17 mouse cellular contexts compared by ENCODE assay signal in genomic region chr11:78515549-78516325, GRCm38 (mm10). TPM values are rescaled to one million over a fixed set of nuclear protein-coding genes. Genes with fewer than 3 reads are reported as not detected.
DNase-seq lines count a peak whose midpoint lies in the region; ATAC-seq and TF ChIP-seq lines count a peak whose summit lies in the region.
"Had no signal": no experiment of that assay in that cellular context is flagged by ENCODE, and none has a peak within 500 bp of the region (broad histone marks: within the 10 kb centered on the region; RNA-seq: fewer than 3 reads in every experiment).

No protein-coding gene starts in this region.

- peaks cover 64% of the 10 kb centered on the region for H3K36me3 ChIP-seq in heart, postnatal 0 days (replicated peaks; ENCODE audit: control insufficient read depth, insufficient read depth, low read length)
- H3K36me3 ChIP-seq in heart, embryonic 12.5 days: peaks cover 66% of the 10 kb centered on the region
- H3K36me3 ChIP-seq in lung, postnatal 0 days (ENCODE audit: insufficient read depth, low read length): peaks cover 23% of the 10 kb centered on the region
- H3K36me3 ChIP-seq in splenic B cell, adult 2 months (ENCODE audit: control insufficient read depth, insufficient read depth, low read length, poor library complexity, severe bottlenecking): no peaks in the 10 kb centered on the region; the same call in 1 of the 2 replicates
- peaks cover 58% of the 10 kb centered on the region for H3K36me3 ChIP-seq in kidney, embryonic 16.5 days (ENCODE audit: insufficient read depth, low read length)

- no peak for TF ChIP-seq EP300 in heart, postnatal 0 days (IDR thresholded peaks at IDR 0.05; ENCODE audit: low read depth)
- TF ChIP-seq EP300 in lung, postnatal 0 days (IDR thresholded peaks at IDR 0.05): no peak

- 62% methylated on average over 2 of the region's 2 CpGs for WGBS in heart, postnatal 0 days
- 71% methylated on average over 2 of the region's 2 CpGs for WGBS in heart, embryonic 12.5 days
- 63% methylated on average over 2 of the region's 2 CpGs for WGBS in lung, postnatal 0 days
- WGBS in kidney, embryonic 16.5 days: 75% methylated on average over 2 of the region's 2 CpGs

- no peak for ATAC-seq in heart, postnatal 0 days (ENCODE audit: insufficient read depth, low read depth)
- no peak for ATAC-seq in heart, embryonic 12.5 days (ENCODE audit: insufficient number of reproducible peaks, low FRiP score)
- no peak for ATAC-seq in lung, postnatal 0 days
- ATAC-seq in Patski: no peak
- ATAC-seq in kidney, embryonic 16.5 days (ENCODE audit: low FRiP score, low TSS enrichment): no peak

- H3K4me1 ChIP-seq in heart, postnatal 0 days (ENCODE audit: control insufficient read depth, insufficient read depth): peaks cover 15% of the 10 kb centered on the region
- peaks cover 14% of the 10 kb centered on the region for H3K4me1 ChIP-seq in heart, embryonic 12.5 days (replicated peaks)
- peaks cover 3% of the 10 kb centered on the region; the same call in 1 of the 2 replicates for H3K4me1 ChIP-seq in lung, postnatal 0 days (ENCODE audit: insufficient read depth, low read depth, low read length)
- peaks cover 18% of the 10 kb centered on the region for H3K4me1 ChIP-seq in kidney, embryonic 16.5 days (ENCODE audit: insufficient read depth, low read length)

- peak; percentile 27 for TF ChIP-seq CTCF in heart, postnatal 0 days (IDR thresholded peaks at IDR 0.05; ENCODE audit: low read depth)
- peak; percentile 56 for TF ChIP-seq CTCF in lung, postnatal 0 days (IDR thresholded peaks at IDR 0.05)
- peak; percentile 60 for TF ChIP-seq CTCF in Patski (IDR thresholded peaks at IDR 0.05)

- POLR2A ChIA-PET in Patski (lab: Charles Lee): no interaction called here

- no peaks in the 10 kb centered on the region for H3K9me3 ChIP-seq in heart, postnatal 0 days (replicated peaks; ENCODE audit: control insufficient read depth, low read length)
- no peaks in the 10 kb centered on the region for H3K9me3 ChIP-seq in heart, embryonic 12.5 days (replicated peaks)
- no peaks in the 10 kb centered on the region for H3K9me3 ChIP-seq in lung, postnatal 0 days (ENCODE audit: low read length)
- no peaks in the 10 kb centered on the region for H3K9me3 ChIP-seq in kidney, embryonic 16.5 days (ENCODE audit: low read length)
- H3K9me3 ChIP-seq: embryonic facial prominence, embryonic 15.5 days; kidney, embryonic 15.5 days; lung, embryonic 15.5 days; midbrain, embryonic 12.5 days had no signal

- no peaks in the 10 kb centered on the region for H3K27me3 ChIP-seq in heart, postnatal 0 days (ENCODE audit: control insufficient read depth, insufficient read depth, low read length)
- no peaks in the 10 kb centered on the region for H3K27me3 ChIP-seq in heart, embryonic 12.5 days (replicated peaks)
- H3K27me3 ChIP-seq in lung, postnatal 0 days (replicated peaks; ENCODE audit: insufficient read depth, low read length): no peaks in the 10 kb centered on the region
- H3K27me3 ChIP-seq in Patski: no peaks in the 10 kb centered on the region
- no peaks in the 10 kb centered on the region for H3K27me3 ChIP-seq in splenic B cell, adult 2 months (ENCODE audit: control insufficient read depth, insufficient read depth, low read length, poor library complexity, severe bottlenecking)
- no peaks in the 10 kb centered on the region for H3K27me3 ChIP-seq in kidney, embryonic 16.5 days (ENCODE audit: insufficient read depth, low read length)
- H3K27me3 ChIP-seq: embryonic facial prominence, embryonic 15.5 days; kidney, embryonic 15.5 days; lung, embryonic 15.5 days; midbrain, embryonic 12.5 days had no signal

- no peak for DNase-seq in heart, postnatal 0 days (ENCODE audit: low spot score)
- no peak for DNase-seq in lung, postnatal 0 days (ENCODE audit: low spot score)
- DNase-seq in lung, postnatal 10 days: no peak
- DNase-seq in Patski (ENCODE audit: low read depth, low spot score): no peak
- peak; percentile 39 for DNase-seq in splenic B cell, adult 2 months (ENCODE audit: low read depth, low spot score)
- no peak for DNase-seq in thymus, postnatal 0 days (ENCODE audit: low spot score)
- DNase-seq: right cerebral cortex, postnatal 25 days had no signal

- H3K4me3 ChIP-seq in heart, postnatal 0 days (ENCODE audit: low read depth, low read length): no peak overlapping the region
- H3K4me3 ChIP-seq in heart, embryonic 12.5 days: no peak overlapping the region
- H3K4me3 ChIP-seq in lung, postnatal 0 days (ENCODE audit: low read depth, low read length): no peak overlapping the region
- H3K4me3 ChIP-seq in kidney, embryonic 16.5 days (ENCODE audit: low read length): no peak overlapping the region
- H3K4me3 ChIP-seq: embryonic facial prominence, embryonic 15.5 days; kidney, embryonic 15.5 days; lung, embryonic 15.5 days; midbrain, embryonic 12.5 days had no signal

- CTCF ChIA-PET in Patski (lab: Charles Lee): interaction anchor here (0.7 kb wide), 1 partner anchor 10 kb away, joined by 3 read pairs; no protein-coding TSS in a partner anchor

- in situ Hi-C loops in Patski (cut with MboI; ENCODE audit: low pct_unique_long_range_greater_than_20kb): no loop called here

- H3K4me2 ChIP-seq in heart, postnatal 0 days (ENCODE audit: low read depth, low read length): no peak overlapping the region
- H3K4me2 ChIP-seq in heart, embryonic 12.5 days: no peak overlapping the region
- no peak overlapping the region for H3K4me2 ChIP-seq in lung, postnatal 0 days (replicated peaks; ENCODE audit: low read depth, low read length)
- H3K4me2 ChIP-seq in kidney, embryonic 16.5 days (replicated peaks; ENCODE audit: low read depth, low read length): no peak overlapping the region
- H3K4me2 ChIP-seq: embryonic facial prominence, embryonic 15.5 days; kidney, embryonic 15.5 days; lung, embryonic 15.5 days; midbrain, embryonic 12.5 days had no signal

- H3K27ac ChIP-seq in heart, postnatal 0 days (ENCODE audit: low read depth): no peak overlapping the region
- H3K27ac ChIP-seq in heart, embryonic 12.5 days (ENCODE audit: poor library complexity, severe bottlenecking): no peak overlapping the region
- no peak overlapping the region for H3K27ac ChIP-seq in lung, postnatal 0 days (ENCODE audit: low read length)
- H3K27ac ChIP-seq in kidney, embryonic 16.5 days (ENCODE audit: low read length): no peak overlapping the region
- H3K27ac ChIP-seq: embryonic facial prominence, embryonic 15.5 days; kidney, embryonic 15.5 days; lung, embryonic 15.5 days; midbrain, embryonic 12.5 days had no signal

- no peak overlapping the region for H3K9ac ChIP-seq in heart, postnatal 0 days (replicated peaks; ENCODE audit: low read depth, low read length)
- H3K9ac ChIP-seq in heart, embryonic 12.5 days: no peak overlapping the region
- no peak overlapping the region for H3K9ac ChIP-seq in lung, postnatal 0 days (replicated peaks; ENCODE audit: low read depth)
- H3K9ac ChIP-seq in kidney, embryonic 16.5 days (replicated peaks; ENCODE audit: low read length): no peak overlapping the region
- H3K9ac ChIP-seq: embryonic facial prominence, embryonic 15.5 days; kidney, embryonic 15.5 days; lung, embryonic 15.5 days; midbrain, embryonic 12.5 days had no signal

RNA-seq across cellular contexts. Expression of gene Poldip2, which starts 3.7 kb away (rescaled TPM):
- total RNA-seq in heart, postnatal 0 days (2014; rRNA removed; ENCODE audit: low replicate concordance): 225 and 247 TPM in 2 replicates
- polyA plus RNA-seq in heart, postnatal 0 days (2015; fragmentation: Nextera tagmentation; extraction: Ambion mirVana): 209 and 214 TPM in 2 replicates
- polyA plus RNA-seq in heart, embryonic 12.5 days (2016; fragmentation: Nextera tagmentation; extraction: Ambion mirVana): 146 TPM in 2 replicates
- 105 and 111 TPM in 2 replicates for polyA plus RNA-seq in lung, postnatal 0 days (2015; fragmentation: Nextera tagmentation; extraction: Ambion mirVana)
- 148 TPM for polyA plus RNA-seq in Patski (2021)
- 188 and 192 TPM in 2 replicates for polyA plus RNA-seq in kidney, embryonic 16.5 days (2015; fragmentation: Nextera tagmentation; extraction: Ambion mirVana)
- 90.1 and 95.8 TPM in 2 replicates for polyA plus RNA-seq in thymus, postnatal 0 days (2015; fragmentation: Nextera tagmentation; extraction: Ambion mirVana)

RNA-seq across cellular contexts. Expression of gene Tmem199, which starts 3.8 kb away (rescaled TPM):
- 13.1 and 29.9 TPM in 2 replicates for total RNA-seq in heart, postnatal 0 days (2014; rRNA removed; ENCODE audit: low replicate concordance)
- polyA plus RNA-seq in heart, postnatal 0 days (2015; fragmentation: Nextera tagmentation; extraction: Ambion mirVana): 35.0 and 36.4 TPM in 2 replicates
- polyA plus RNA-seq in heart, embryonic 12.5 days (2016; fragmentation: Nextera tagmentation; extraction: Ambion mirVana): 49.6 and 49.9 TPM in 2 replicates
- polyA plus RNA-seq in lung, postnatal 0 days (2015; fragmentation: Nextera tagmentation; extraction: Ambion mirVana): 32.3 and 32.4 TPM in 2 replicates
- polyA plus RNA-seq in Patski (2021): 48.0 TPM
- polyA plus RNA-seq in kidney, embryonic 16.5 days (2015; fragmentation: Nextera tagmentation; extraction: Ambion mirVana): 56.9 and 58.8 TPM in 2 replicates
- 53.6 and 54.2 TPM in 2 replicates for polyA plus RNA-seq in thymus, postnatal 0 days (2015; fragmentation: Nextera tagmentation; extraction: Ambion mirVana)

RNA-seq across cellular contexts. Expression of gene Sebox, which starts 12.5 kb away (rescaled TPM):
- not detected in 2 replicates for total RNA-seq in heart, postnatal 0 days (2014; rRNA removed; ENCODE audit: low replicate concordance)
- not detected in 2 replicates for polyA plus RNA-seq in heart, postnatal 0 days (2015; fragmentation: Nextera tagmentation; extraction: Ambion mirVana)
- polyA plus RNA-seq in heart, embryonic 12.5 days (2016; fragmentation: Nextera tagmentation; extraction: Ambion mirVana): not detected in 2 replicates
- polyA plus RNA-seq in lung, postnatal 0 days (2015; fragmentation: Nextera tagmentation; extraction: Ambion mirVana): not detected in 2 replicates
- not detected for polyA plus RNA-seq in Patski (2021)
- polyA plus RNA-seq in kidney, embryonic 16.5 days (2015; fragmentation: Nextera tagmentation; extraction: Ambion mirVana): not detected in 2 replicates
- polyA plus RNA-seq in thymus, postnatal 0 days (2015; fragmentation: Nextera tagmentation; extraction: Ambion mirVana): 0.17 TPM in 1 of 2 replicates, not detected in the other
- total RNA-seq: adrenal gland, postnatal 4 days; hematopoietic stem cell, adult 5-6 weeks; neutrophil, adult 5-6 weeks had no signal
- polyA plus RNA-seq: embryonic facial prominence, embryonic 15.5 days; gonadal fat pad, adult 2 months; kidney, embryonic 15.5 days; lung, embryonic 15.5 days; midbrain, embryonic 12.5 days had no signal

RNA-seq across cellular contexts. Expression of gene Vtn, which starts 16.8 kb away (rescaled TPM):
- 0.73 and 2.3 TPM in 2 replicates for total RNA-seq in heart, postnatal 0 days (2014; rRNA removed; ENCODE audit: low replicate concordance)
- 2.7 and 4.0 TPM in 2 replicates for polyA plus RNA-seq in heart, postnatal 0 days (2015; fragmentation: Nextera tagmentation; extraction: Ambion mirVana)
- 0.45 and 3.6 TPM in 2 replicates for polyA plus RNA-seq in heart, embryonic 12.5 days (2016; fragmentation: Nextera tagmentation; extraction: Ambion mirVana)
- 10.1 and 11.3 TPM in 2 replicates for polyA plus RNA-seq in lung, postnatal 0 days (2015; fragmentation: Nextera tagmentation; extraction: Ambion mirVana)
- polyA plus RNA-seq in Patski (2021): not detected
- 2.4 and 2.9 TPM in 2 replicates for polyA plus RNA-seq in kidney, embryonic 16.5 days (2015; fragmentation: Nextera tagmentation; extraction: Ambion mirVana)
- polyA plus RNA-seq in thymus, postnatal 0 days (2015; fragmentation: Nextera tagmentation; extraction: Ambion mirVana): 5.2 and 5.8 TPM in 2 replicates
- total RNA-seq: hematopoietic stem cell, adult 5-6 weeks; neutrophil, adult 5-6 weeks had no signal

RNA-seq across cellular contexts. Expression of gene Sarm1, which starts 18.2 kb away (rescaled TPM):
- total RNA-seq in heart, postnatal 0 days (2014; rRNA removed; ENCODE audit: low replicate concordance): not detected in 2 replicates
- polyA plus RNA-seq in heart, postnatal 0 days (2015; fragmentation: Nextera tagmentation; extraction: Ambion mirVana): not detected in 2 replicates
- polyA plus RNA-seq in heart, embryonic 12.5 days (2016; fragmentation: Nextera tagmentation; extraction: Ambion mirVana): 0.31 and 0.40 TPM in 2 replicates
- 0.16 and 0.27 TPM in 2 replicates for polyA plus RNA-seq in lung, postnatal 0 days (2015; fragmentation: Nextera tagmentation; extraction: Ambion mirVana)
- 1.4 TPM for polyA plus RNA-seq in Patski (2021)
- polyA plus RNA-seq in kidney, embryonic 16.5 days (2015; fragmentation: Nextera tagmentation; extraction: Ambion mirVana): 1.2 and 1.8 TPM in 2 replicates
- polyA plus RNA-seq in thymus, postnatal 0 days (2015; fragmentation: Nextera tagmentation; extraction: Ambion mirVana): 0.17 and 0.31 TPM in 2 replicates
